Mouse (Mus musculus) kidney, adult 2 months (tissue): ENCODE data around the gene Arl2. TPM values are rescaled to one million over a fixed set of nuclear protein-coding genes. Genes with fewer than 3 reads are reported as not detected.
"Not testable (repeated sequence)": the region's sequence is repeated elsewhere in the genome, so short reads cannot be mapped to it uniquely, and the experiment has no call there.

Experiments used
- DNase-seq: peaks from one replicate; pipeline ENCODE4 v3.0.0; 2021
- H3K27ac ChIP-seq: fragments of 200-500 bp; 2 replicates; pipeline ENCODE4 v1.5.1; 2012; ENCODE audit warnings: low read depth, low read length, control low read depth, inconsistent platforms; ENCODE audit not compliant: insufficient read depth
- H3K27me3 ChIP-seq: fragments of 200-500 bp; replicated peaks from 2 replicates; pipeline ENCODE4 v1.6.1; 2012; ENCODE audit warnings: mild to moderate bottlenecking, moderate library complexity, low read length, inconsistent platforms; ENCODE audit not compliant: control insufficient read depth, insufficient read depth
- H3K36me3 ChIP-seq: fragments of 200-500 bp; 2 replicates; pipeline ENCODE4 v1.6.1; 2012; ENCODE audit warnings: mild to moderate bottlenecking, moderate library complexity, low read length, inconsistent platforms; ENCODE audit not compliant: control insufficient read depth, insufficient read depth
- H3K4me1 ChIP-seq: fragments of 200-500 bp; 2 replicates; pipeline ENCODE4 v1.6.1; 2011; ENCODE audit warnings: low read length; ENCODE audit not compliant: control insufficient read depth, insufficient read depth
- H3K4me3 ChIP-seq: fragments of 200-500 bp; 2 replicates; pipeline ENCODE4 v1.5.1; 2011; ENCODE audit warnings: mild to moderate bottlenecking, low read depth, low read length, control low read depth; ENCODE audit not compliant: insufficient read depth
- CTCF ChIP-seq: fragments of 200-500 bp; conservative IDR thresholded peaks from 2 replicates; pipeline ENCODE4 v1.5.1; 2011; ENCODE audit warnings: low read depth, mild to moderate bottlenecking, control low read depth, low read length, moderate library complexity, mixed read lengths; ENCODE audit not compliant: insufficient read depth, insufficient read length
- POLR2A ChIP-seq: fragments of 200-500 bp; IDR thresholded peaks from one replicate; pipeline ENCODE4 v1.6.1; 2011; ENCODE audit warnings: low read depth, low read length, control low read depth
- WGBS: fragments of 180-500 bp; shearing (Covaris S2); methylation state at CpG from one replicate; pipeline ENCODE4 v1.1.7; 2018; 5-methylcytosine and 5-hydroxymethylcytosine counted together
- polyA plus RNA-seq: library from polyadenylated mRNA; depleted of rRNA; stranded (reverse); fragments of >200 nt; gene quantifications from 2 replicates; pipeline ENCODE4 v1.2.3, GENCODE M21; 2012

Gene Arl2
- polyA plus RNA-seq, 1 experiment = 144 TPM

DNA sequence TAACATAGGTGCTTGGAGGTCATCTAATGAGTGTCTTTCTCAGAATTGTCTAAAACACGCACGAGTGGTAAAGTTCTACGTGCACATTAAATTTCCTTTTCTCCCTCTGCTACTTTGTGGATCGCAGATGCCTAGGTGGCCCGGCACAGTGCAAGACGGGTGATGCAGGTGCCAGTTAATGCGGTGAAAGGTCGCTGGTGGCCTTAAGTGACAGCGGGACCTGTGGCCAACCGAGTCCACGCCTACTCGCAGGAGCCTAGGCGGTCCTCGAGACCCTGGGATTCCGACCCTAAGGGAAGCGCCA lies 1.0 kb downstream of the Arl2 start:
- TF ChIP-seq POLR2A = no peak
- no peak for TF ChIP-seq CTCF
- WGBS = 2% methylated on average over 16 of the region's 16 CpGs
- no peaks in the 10 kb centered on the region for H3K36me3 ChIP-seq

DNA sequence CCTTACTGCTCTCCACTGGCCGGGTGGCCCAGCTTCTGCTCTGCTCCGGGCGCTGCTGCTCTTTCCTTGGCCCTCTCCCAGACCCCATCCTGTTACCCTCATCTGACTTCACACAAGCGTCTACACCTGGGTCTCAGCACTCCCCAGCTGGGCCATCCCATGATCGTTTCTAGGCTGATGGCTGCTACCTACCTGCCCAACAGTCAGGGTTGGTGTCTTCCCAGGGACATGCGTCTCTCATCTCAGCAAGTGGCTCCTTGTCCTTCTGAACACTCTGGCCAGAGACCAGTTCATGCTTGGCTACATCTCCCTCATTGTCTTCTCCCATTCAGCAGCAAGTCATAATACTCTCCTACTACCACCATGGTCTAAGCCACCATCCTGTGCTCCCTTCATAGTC lies 1.6 kb downstream of the Arl2 start:
- no peak overlapping the region for H3K4me3 ChIP-seq
- 91% methylated on average over 6 of the region's 6 CpGs for WGBS

More for the DNA sequence above, 1.0 kb downstream of the Arl2 start:
- H3K4me3 ChIP-seq = peak overlapping the region; percentile 84
- H3K27ac ChIP-seq = peak overlapping the region; percentile 77
- no peak for DNase-seq
- H3K27me3 ChIP-seq = no peaks in the 10 kb centered on the region
- 0 out of 2 replicates have a peak, but pooled peaks cover 4% of the 10 kb centered on the region for H3K4me1 ChIP-seq

DNA sequence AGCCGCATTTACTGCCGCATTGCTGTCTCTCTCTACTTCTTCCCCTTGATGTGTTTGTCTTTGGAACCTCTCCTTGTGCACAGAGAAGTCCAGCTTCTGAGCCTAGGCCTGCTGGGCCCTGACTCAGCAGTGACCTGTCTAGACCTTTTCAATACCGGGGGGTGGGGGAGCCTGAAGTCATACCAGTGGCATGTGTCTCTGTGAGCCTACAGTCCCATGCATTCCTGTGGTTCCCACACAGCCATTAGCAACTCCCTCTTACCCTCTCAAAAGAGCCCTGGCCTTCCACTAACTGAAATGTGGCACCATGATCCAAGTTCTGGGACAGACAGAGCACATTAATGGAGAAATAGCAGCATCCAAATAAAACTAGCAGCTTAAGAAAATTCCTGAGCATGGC lies 5.0 kb downstream of the Arl2 start:
- 74% methylated on average over 3 of the region's 3 CpGs for WGBS
- DNase-seq = no peak
- H3K27me3 ChIP-seq = no peaks in the 10 kb centered on the region
- 0 out of 2 replicates have a peak, but pooled peaks cover 4% of the 10 kb centered on the region for H3K4me1 ChIP-seq
- H3K27ac ChIP-seq = no peak overlapping the region
- TF ChIP-seq POLR2A (no peak), CTCF (no peak)
- no peaks in the 10 kb centered on the region for H3K36me3 ChIP-seq
- no peak overlapping the region for H3K4me3 ChIP-seq

More for the DNA sequence above, 1.6 kb downstream of the Arl2 start:
- Histone ChIP-seq H3K36me3 (no peaks in the 10 kb centered on the region), H3K27me3 (no peaks in the 10 kb centered on the region), H3K27ac (no peak overlapping the region), H3K4me1 (0 out of 2 replicates have a peak, but pooled peaks cover 4% of the 10 kb centered on the region)
- peak; percentile 36 for DNase-seq
- TF ChIP-seq CTCF = no peak
- TF ChIP-seq POLR2A = no peak

DNA sequence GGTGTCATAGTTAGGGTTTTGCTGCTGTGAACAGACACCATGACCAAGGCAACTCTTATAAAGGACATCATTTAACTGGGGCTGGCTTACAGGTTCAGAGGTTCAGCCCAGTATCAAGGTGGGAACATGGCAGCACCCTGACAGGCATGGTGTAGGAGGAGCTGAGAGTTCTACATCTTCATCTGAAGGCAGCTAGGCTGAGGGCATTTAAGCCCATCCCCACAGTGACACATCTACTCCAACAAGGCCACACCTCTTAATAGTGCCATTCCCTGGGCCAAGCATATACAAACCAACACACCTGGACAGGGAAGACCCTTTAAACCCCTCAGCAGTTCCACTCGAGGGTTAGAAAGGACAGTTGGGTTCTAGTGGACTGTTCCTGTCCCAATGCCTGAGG lies 8.2 kb downstream of the Arl2 start:
- not testable (repeated sequence) for DNase-seq, H3K4me3 ChIP-seq, H3K36me3 ChIP-seq, H3K27me3 ChIP-seq, H3K27ac ChIP-seq, H3K4me1 ChIP-seq
- 59% methylated on average over 1 of the region's 1 CpGs for WGBS

DNA sequence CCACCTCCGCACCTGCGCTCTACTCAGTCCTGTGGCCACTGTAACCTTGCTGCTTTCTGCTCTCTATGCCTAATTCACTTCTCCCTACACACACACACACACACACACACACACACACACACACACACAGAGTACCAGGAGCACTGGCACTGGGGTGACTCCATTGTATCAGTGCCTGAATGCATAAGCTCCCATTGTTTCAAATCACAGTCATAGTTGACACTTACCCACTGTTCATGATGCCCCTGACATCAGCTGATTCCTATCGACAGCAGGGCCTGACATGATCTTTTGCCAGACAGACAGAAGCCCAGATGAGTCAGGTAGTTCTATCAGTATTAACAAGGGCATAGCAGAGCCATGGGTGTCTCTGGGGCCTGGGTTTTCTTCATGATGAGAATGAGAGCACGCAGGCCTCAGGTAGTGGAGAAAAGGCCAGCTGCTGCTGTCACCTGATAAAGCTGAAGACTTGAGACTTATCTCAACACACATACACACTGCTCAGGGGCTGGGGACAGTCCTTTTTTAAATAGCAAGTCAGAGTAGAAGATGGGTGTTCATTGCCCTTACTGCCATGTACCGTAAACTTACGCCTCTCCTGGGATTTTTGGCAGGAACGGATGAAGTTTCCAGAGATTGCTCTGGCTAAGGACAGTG lies 9.0 kb downstream of the Arl2 start:
- no peak overlapping the region for H3K4me3 ChIP-seq
- 80% methylated on average over 7 of the region's 7 CpGs for WGBS
- no peaks in the 10 kb centered on the region for H3K36me3 ChIP-seq
- no peaks in the 10 kb centered on the region for H3K27me3 ChIP-seq
- DNase-seq = no peak
- no peak for TF ChIP-seq CTCF
- no peak for TF ChIP-seq POLR2A
- H3K27ac ChIP-seq = no peak overlapping the region
- H3K4me1 ChIP-seq = no peaks in the 10 kb centered on the region

DNA sequence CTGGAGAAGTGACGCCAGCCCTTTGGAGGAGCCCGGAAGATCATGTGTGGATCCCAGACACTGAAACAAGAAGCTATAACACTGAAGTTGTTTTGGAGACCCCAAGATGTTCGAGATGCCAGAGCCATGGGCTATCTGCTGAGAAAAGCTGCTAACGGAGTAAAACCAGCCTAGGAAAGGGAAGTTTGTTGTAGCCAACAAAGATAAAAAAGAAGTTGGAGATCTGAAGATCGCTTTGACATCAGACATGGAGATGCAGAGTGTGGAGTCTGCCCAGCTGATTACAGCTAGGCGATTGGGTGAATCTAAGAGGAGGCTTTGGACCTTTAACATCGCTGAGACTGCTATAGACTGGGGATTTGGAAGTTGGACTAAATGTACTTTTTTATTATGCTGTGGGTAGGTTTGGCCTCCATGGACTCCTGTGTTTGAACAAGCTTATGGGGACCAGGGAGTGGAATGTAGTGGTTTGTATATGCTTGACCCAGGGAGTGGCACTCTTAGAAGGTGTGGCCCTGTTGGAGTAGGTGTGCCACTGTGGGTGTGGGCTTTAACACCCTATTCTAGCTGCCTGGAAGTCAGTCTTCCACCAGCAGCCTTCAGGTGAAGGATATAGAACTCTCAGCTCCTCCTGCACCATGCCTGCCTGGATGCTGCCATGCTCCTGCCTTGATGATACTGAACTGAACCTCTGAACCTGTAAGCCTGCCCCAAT lies 10.8 kb downstream of the Arl2 start:
- H3K27ac ChIP-seq, H3K4me3 ChIP-seq, DNase-seq, H3K27me3 ChIP-seq, H3K36me3 ChIP-seq, H3K4me1 ChIP-seq: not testable (repeated sequence)
- 78% methylated on average over 7 of the region's 7 CpGs for WGBS

DNA sequence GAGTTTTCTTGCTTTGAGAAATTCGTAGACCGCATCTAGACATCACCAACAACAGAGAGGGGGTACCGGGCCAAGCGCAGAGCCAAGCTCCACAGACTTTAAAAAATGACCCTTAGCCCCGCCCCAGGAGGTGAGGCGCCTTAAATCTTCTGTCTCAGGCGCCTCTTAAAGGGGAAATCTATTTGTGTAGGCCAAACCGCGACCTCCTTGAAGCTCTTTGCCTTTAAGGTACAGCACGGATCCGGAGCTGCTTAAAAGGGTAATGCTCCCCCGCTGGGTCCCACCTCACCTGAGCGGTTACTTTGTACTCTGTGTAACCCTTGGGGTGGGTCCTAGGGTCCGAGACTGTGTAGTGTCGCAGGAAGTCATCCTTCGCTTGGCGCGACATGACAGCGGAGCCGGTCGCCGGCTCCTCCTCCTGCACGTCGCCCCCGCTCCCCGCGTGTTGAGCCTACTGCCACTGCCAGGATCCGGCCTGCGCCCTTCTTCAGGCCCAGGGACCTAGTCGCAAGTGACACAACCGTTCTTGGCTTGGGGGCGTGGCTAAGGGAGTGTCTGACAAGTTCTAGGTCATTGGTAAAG lies 13.5 kb downstream of the Arl2 start, which contains the start of gene Snx15:
Snx15 (minus strand) TSS at position 545 of the 582 bp plus-strand sequence.
- Histone ChIP-seq H3K4me1 (peaks cover 2% of the 10 kb centered on the region; the same call in 1 of the 2 replicates), H3K27me3 (no peaks in the 10 kb centered on the region), H3K36me3 (no peaks in the 10 kb centered on the region), H3K4me3 (peak within 1 kb of the TSS; percentile 91), H3K27ac (peak within 1 kb of the TSS; percentile 98)
- TF ChIP-seq POLR2A (no peak), CTCF (no peak)
- WGBS = under 1% methylated on average over 32 of the region's 32 CpGs
- peak; percentile 99 for DNase-seq
